Comparison of ENCODE assay signal across 9 mouse cellular contexts in the genomic region with DNA sequence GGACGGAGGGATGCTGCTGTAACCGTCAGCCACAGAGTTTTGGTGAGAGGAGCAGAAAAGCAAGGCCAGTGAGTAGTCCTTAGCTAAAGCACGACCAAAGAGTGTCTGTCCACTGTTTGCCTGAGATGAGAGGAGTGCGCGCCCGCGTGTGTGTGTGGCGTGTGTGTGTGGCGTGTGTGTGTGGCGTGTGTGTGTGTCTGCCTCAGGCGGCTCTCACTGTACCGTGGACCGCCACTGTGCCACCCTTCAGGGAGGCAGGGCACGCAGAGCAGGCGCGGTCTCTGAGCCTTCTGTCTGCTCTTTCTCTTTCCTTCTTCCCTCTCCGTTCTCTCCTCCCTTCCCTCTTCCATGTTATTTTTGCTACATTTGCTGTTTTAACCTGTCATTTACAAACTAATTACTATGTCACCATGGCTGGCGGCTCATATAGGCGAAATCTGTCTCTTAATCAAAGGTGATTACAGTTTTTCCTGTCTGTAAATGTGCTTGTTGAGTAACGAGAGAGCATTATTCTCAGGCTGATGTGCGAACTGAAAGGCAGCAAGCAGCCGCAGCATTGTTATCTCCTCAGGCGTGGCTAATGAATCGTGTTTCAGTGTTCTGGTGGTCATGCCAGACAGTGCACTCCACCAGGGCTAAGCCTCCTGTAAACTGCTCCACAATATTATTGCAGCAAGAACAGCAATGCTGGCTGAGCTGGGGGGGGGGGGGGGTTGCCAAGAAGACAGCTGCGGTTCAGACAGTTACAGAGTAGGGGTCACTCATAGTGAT.
DNase-seq lines count a peak whose midpoint lies in the region; ATAC-seq lines count a peak whose summit lies in the region.
"Had no signal": no experiment of that assay in that cellular context is flagged by ENCODE, and none has a peak within 500 bp of the region (broad histone marks: within the 10 kb centered on the region; RNA-seq: fewer than 3 reads in every experiment).

No protein-coding gene starts in this region.

- WGBS in kidney, embryonic 15.5 days = 53% methylated on average over 25 of the region's 25 CpGs
- 55% methylated on average over 25 of the region's 25 CpGs for WGBS in embryonic facial prominence, embryonic 10.5 days
- 31% methylated on average over 25 of the region's 25 CpGs for WGBS in hindbrain, embryonic 12.5 days
- WGBS in neural tube, embryonic 11.5 days = 45% methylated on average over 25 of the region's 25 CpGs

- H3K9me3 ChIP-seq in kidney, embryonic 15.5 days (replicated peaks) = no peaks in the 10 kb centered on the region
- H3K9me3 ChIP-seq in embryonic facial prominence, embryonic 10.5 days = no peaks in the 10 kb centered on the region
- no peaks in the 10 kb centered on the region for H3K9me3 ChIP-seq in hindbrain, embryonic 12.5 days (replicated peaks)
- H3K9me3 ChIP-seq in neural tube, embryonic 11.5 days (ENCODE audit: control insufficient read depth, low read length) = no peaks in the 10 kb centered on the region

- H3K4me2 ChIP-seq in kidney, embryonic 15.5 days = peak overlapping the region; percentile 34; the same call in 1 of the 2 replicates
- H3K4me2 ChIP-seq in hindbrain, embryonic 12.5 days (replicated peaks) = peak overlapping the region; percentile 50
- peak overlapping the region; percentile 40 for H3K4me2 ChIP-seq in neural tube, embryonic 11.5 days (ENCODE audit: low read depth)

- peaks cover 49% of the 10 kb centered on the region for H3K4me1 ChIP-seq in kidney, embryonic 15.5 days
- peaks cover 69% of the 10 kb centered on the region for H3K4me1 ChIP-seq in embryonic facial prominence, embryonic 10.5 days
- H3K4me1 ChIP-seq in hindbrain, embryonic 12.5 days = peaks cover 61% of the 10 kb centered on the region
- peaks cover 51% of the 10 kb centered on the region for H3K4me1 ChIP-seq in neural tube, embryonic 11.5 days (ENCODE audit: control insufficient read depth, insufficient read depth, low read length)

- no peaks in the 10 kb centered on the region for H3K27me3 ChIP-seq in kidney, embryonic 15.5 days
- H3K27me3 ChIP-seq in embryonic facial prominence, embryonic 10.5 days (replicated peaks; ENCODE audit: low read depth, poor library complexity, severe bottlenecking) = no peaks in the 10 kb centered on the region
- H3K27me3 ChIP-seq in hindbrain, embryonic 12.5 days = no peaks in the 10 kb centered on the region
- H3K27me3 ChIP-seq in neural tube, embryonic 11.5 days (ENCODE audit: control insufficient read depth, insufficient read depth, low read length) = no peaks in the 10 kb centered on the region
- H3K27me3 ChIP-seq: CH12.LX had no signal

- no peaks in the 10 kb centered on the region for H3K36me3 ChIP-seq in kidney, embryonic 15.5 days
- H3K36me3 ChIP-seq in embryonic facial prominence, embryonic 10.5 days (replicated peaks) = peaks cover 5% of the 10 kb centered on the region; the same call in 1 of the 2 replicates
- H3K36me3 ChIP-seq in hindbrain, embryonic 12.5 days = no peaks in the 10 kb centered on the region
- no peaks in the 10 kb centered on the region for H3K36me3 ChIP-seq in neural tube, embryonic 11.5 days (ENCODE audit: control insufficient read depth, insufficient read depth, low read length)

- H3K9ac ChIP-seq in kidney, embryonic 15.5 days = no peak overlapping the region
- H3K9ac ChIP-seq in hindbrain, embryonic 12.5 days = peak overlapping the region; percentile 41; the same call in 1 of the 2 replicates
- H3K9ac ChIP-seq in neural tube, embryonic 11.5 days (ENCODE audit: low read length) = peak overlapping the region; percentile 35; the same call in 1 of the 2 replicates

- DNase-seq in kidney, postnatal 10 days = no peak
- peak; percentile 44 for DNase-seq in embryonic facial prominence, embryonic 10.5 days (ENCODE audit: low spot score)
- peak; percentile 68 for DNase-seq in neural tube, embryonic 11.5 days (ENCODE audit: low spot score)
- no peak for DNase-seq in urinary bladder, adult 2 months (ENCODE audit: low spot score)
- no peak for DNase-seq in yolk sac, embryonic 10.5 days (ENCODE audit: low spot score)

- no peak overlapping the region; the same call in 1 of the 2 replicates for H3K4me3 ChIP-seq in kidney, embryonic 15.5 days (replicated peaks)
- peak overlapping the region; percentile 29; the same call in 1 of the 2 replicates for H3K4me3 ChIP-seq in embryonic facial prominence, embryonic 10.5 days
- peak overlapping the region; percentile 17 for H3K4me3 ChIP-seq in hindbrain, embryonic 12.5 days
- H3K4me3 ChIP-seq in neural tube, embryonic 11.5 days (ENCODE audit: low read depth, low read length) = 0 out of 2 replicates have a peak overlapping the region, but pooled peaks have one; percentile 3

- H3K27ac ChIP-seq in kidney, embryonic 15.5 days = 0 out of 2 replicates have a peak overlapping the region, but pooled peaks have one; percentile 11
- peak overlapping the region; percentile 75 for H3K27ac ChIP-seq in embryonic facial prominence, embryonic 10.5 days (replicated peaks)
- H3K27ac ChIP-seq in hindbrain, embryonic 12.5 days = peak overlapping the region; percentile 87
- H3K27ac ChIP-seq in neural tube, embryonic 11.5 days (ENCODE audit: low read depth, low read length) = peak overlapping the region; percentile 84

- 0 out of 2 replicates have a peak, but pooled peaks have one; percentile 41 for ATAC-seq in kidney, embryonic 15.5 days (replicated peaks; ENCODE audit: low FRiP score)
- ATAC-seq in hindbrain, embryonic 12.5 days (ENCODE audit: low FRiP score) = peak; percentile 85
- peak; percentile 87 for ATAC-seq in neural tube, embryonic 11.5 days (ENCODE audit: insufficient read depth, low FRiP score, low TSS enrichment)
- no peak for ATAC-seq in erythroid progenitor cell, adult 5-6 weeks (replicated peaks; ENCODE audit: low FRiP score, poor library complexity, severe bottlenecking)

Comparison
In these comparisons a context has a peak if more than half of its experiments do, and no peak if none do; other contexts are left out.
1. H3K27ac ChIP-seq: peak in every context shown above with its lines; median percentile 87 in hindbrain, embryonic 12.5 days; 84 in neural tube, embryonic 11.5 days; 75 in embryonic facial prominence, embryonic 10.5 days; 11 in kidney, embryonic 15.5 days.
2. DNase-seq: peak in embryonic facial prominence, embryonic 10.5 days (single experiment) and neural tube, embryonic 11.5 days (single experiment); none in kidney, postnatal 10 days (single experiment), urinary bladder, adult 2 months (single experiment) and yolk sac, embryonic 10.5 days (single experiment).
3. Peak in every context shown above with its lines, with median percentiles within 50 percentile points of each other: H3K4me2 ChIP-seq.